Mouse (Mus musculus) kidney, adult 2 months (tissue): ENCODE data around the gene Gpbar1.

ENCODE experiments used
- CTCF ChIP-seq: fragments of 200-500 bp; conservative IDR thresholded peaks from 2 replicates; pipeline ENCODE4 v1.5.1; 2011; ENCODE audit warnings: low read depth, mild to moderate bottlenecking, control low read depth, low read length, moderate library complexity, mixed read lengths; ENCODE audit not compliant: insufficient read depth, insufficient read length
- POLR2A ChIP-seq: fragments of 200-500 bp; IDR thresholded peaks from one replicate; pipeline ENCODE4 v1.6.1; 2011; ENCODE audit warnings: low read depth, low read length, control low read depth

DNA sequence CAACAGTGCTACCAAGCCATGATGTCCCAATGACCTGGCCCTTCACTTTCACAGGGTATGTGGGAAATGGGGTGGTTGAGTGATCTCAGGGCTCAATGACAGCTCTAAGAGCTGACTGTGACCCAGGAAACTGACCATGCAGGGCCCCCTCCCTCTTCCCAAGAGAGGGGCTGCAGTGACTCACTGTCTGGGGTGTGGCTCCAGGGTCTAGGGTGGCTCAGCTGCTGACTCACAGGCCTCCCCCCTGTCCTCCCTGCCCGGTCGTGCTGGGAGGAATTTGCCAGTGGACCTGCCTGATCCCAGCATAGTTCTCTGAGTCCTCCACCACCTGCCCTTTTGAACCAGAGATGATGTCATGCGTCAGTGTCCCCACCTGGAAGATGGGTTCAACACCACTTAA is 18.9 kb downstream of the Gpbar1 start:
- TF ChIP-seq CTCF (no peak), POLR2A (no peak)
